Mouse (Mus musculus) left cerebral cortex, postnatal 14 days (tissue): ENCODE data around the gene Usp21. TPM values are rescaled to one million over a fixed set of nuclear protein-coding genes. Genes with fewer than 3 reads are reported as not detected.
A peak's percentile ranks its signal among the peaks of the same experiment; 100 is the strongest.
"Not testable (repeated sequence)": the region's sequence is repeated elsewhere in the genome, so short reads cannot be mapped to it uniquely, and the experiment has no call there.

ENCODE experiments used
- DNase-seq, 2 experiments: peaks; one replicate each; pipeline ENCODE4 v3.0.0; 2021 to 2022; ENCODE audit warnings: low spot score in 2 of 2, mixed read lengths in 1 of 2
- intact Hi-C: fragments of 180-260 bp; cut with DNase I; formaldehyde crosslinking; loops from one replicate; pipeline ENCODE4 v1.15.1; 2025
- long read RNA-seq, 2 experiments: library from polyadenylated mRNA; stranded (forward); transcript quantifications; one replicate each; pipeline ENCODE4 v2.0.0; 2021
- total RNA-seq, 2 experiments: library from RNA; stranded (reverse); gene quantifications; 2 replicates each; pipeline ENCODE4 v1.2.3; 2021

The Usp21 gene
- total RNA-seq = 10 to 100 TPM; 54.1 to 58.0 TPM
- long read RNA-seq, experiment 1, transcript Usp21-211 (2 exons, 2,706 nt) = minor isoform, 7 of 44 reads
- long read RNA-seq, experiment 1, transcript Usp21-201 (13 exons, 2,219 nt) = major isoform, 28 of 44 reads
- long read RNA-seq, experiment 1, partial matches to known transcripts = 5 of 44 reads
- long read RNA-seq, experiment 1, other reads (novel, unspliced or antisense) = 4 of 44 reads
- long read RNA-seq, experiment 2, transcript Usp21-201 (13 exons, 2,219 nt) = major isoform, 38 of 50 reads
- long read RNA-seq, experiment 2, partial matches to known transcripts = 6 of 50 reads
- long read RNA-seq, experiment 2, other reads (novel, unspliced or antisense) = 4 of 50 reads

DNA sequence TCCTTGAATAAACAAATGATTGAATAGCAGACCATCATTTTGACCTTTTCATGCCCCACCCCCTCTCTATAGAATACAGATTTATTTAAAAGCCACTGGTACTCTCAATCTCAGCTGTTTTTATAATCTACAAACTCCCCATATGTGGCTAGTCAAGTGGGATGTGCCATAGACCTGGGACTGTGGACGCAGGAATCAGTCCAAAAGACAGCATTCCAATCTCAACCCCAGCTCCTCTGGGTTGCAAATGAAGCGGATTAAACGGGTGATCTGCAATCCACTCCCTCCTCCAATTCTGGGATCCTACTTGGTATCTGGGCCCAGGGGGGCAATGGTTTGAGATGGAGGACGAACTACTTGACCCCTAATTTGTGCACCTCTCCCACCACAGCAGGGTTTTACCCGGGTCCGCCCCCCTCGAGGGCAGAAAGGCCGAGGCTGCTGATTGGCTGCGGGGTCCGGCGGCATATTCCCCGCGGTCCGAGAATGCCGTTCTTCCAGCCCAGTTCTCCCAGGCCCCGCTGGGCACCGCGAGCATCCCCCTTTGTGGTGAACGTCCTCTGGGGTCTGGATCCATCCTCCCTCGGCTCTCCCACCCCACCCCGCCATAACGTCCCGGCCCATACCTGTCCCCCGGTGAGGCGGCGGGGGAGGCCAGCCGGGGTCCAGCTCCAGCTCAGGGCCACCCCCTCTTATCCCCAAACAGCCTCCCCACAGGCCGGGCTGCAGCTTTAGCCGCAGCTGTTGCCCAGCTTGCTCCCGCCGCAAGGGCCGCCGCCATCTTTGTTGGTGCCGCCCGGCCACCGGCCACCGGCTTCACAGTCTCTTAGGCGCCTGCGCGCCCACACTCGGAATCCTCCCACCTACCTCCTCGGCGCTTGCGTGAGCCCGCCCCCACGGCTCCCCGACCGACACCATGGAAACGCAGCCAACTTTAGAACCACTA is at the start of gene Usp21:
Usp21 (minus strand) TSS at position 856 of the 946 bp plus-strand sequence.
- intact Hi-C loops = no loop called here
- peak; percentile 96 for DNase-seq

- intact Hi-C loops = no loop called here
Observed at GRCm38 (mm10) chr1:171330216-171330560, 42.4 kb upstream of the Usp21 start.

GRCm38 (mm10) chr1:171329433-171330215 is 41.8 kb upstream of the Usp21 start:
- DNase-seq = no peak
- intact Hi-C loops = loop anchor here (5.0 kb wide), 1 partner anchor 37 kb away; no protein-coding TSS in a partner anchor

More at GRCm38 (mm10) chr1:171330216-171330560, 42.4 kb upstream of the Usp21 start:
- DNase-seq = no peak

GRCm38 (mm10) chr1:171328839-171329432 is 41.1 kb upstream of the Usp21 start, which contains the start of gene Dedd:
Gene Dedd (plus strand): TSS chr1:171329145.
- DNase-seq = peak; percentile 94 to 96
- intact Hi-C loops = loop anchor here (5.0 kb wide), 1 partner anchor 37 kb away; no protein-coding TSS in a partner anchor

- intact Hi-C loops = loop anchor here (5.0 kb wide), 1 partner anchor 36 kb away; no protein-coding TSS in a partner anchor
- DNase-seq = no peak
Observed at GRCm38 (mm10) chr1:171328244-171328643, 40.5 kb upstream of the Usp21 start.

GRCm38 (mm10) chr1:171326588-171326987 is 38.8 kb upstream of the Usp21 start:
- intact Hi-C loops = loop anchor here (5.0 kb wide), 1 partner anchor 34 kb away; no protein-coding TSS in a partner anchor
- DNase-seq = not testable (repeated sequence)

DNA sequence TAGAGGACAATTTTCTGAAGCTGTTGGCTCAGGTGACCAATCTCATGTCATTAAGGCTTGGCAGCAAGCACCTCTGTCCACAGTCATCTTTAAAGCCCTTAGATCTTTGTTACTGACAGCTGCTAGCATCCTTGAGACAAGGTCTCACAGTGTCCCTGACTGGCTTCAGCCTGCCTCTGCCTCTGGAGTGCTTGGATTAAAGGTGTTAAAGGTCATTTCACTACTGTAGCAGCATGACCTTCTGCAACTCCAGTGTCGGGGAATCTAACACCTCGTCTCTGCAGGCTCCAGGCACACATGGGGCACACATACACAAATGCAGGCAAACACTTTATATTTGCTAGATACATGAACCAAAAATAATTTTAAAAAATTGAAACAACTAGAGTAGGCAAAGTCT is 37.8 kb upstream of the Usp21 start:
- intact Hi-C loops = loop anchor here (5.0 kb wide), 1 partner anchor 33 kb away; no protein-coding TSS in a partner anchor
- no peak for DNase-seq

- intact Hi-C loops = no loop called here
- no peak for DNase-seq
Observed at GRCm38 (mm10) chr1:171322012-171322411, 34.2 kb upstream of the Usp21 start.

DNA sequence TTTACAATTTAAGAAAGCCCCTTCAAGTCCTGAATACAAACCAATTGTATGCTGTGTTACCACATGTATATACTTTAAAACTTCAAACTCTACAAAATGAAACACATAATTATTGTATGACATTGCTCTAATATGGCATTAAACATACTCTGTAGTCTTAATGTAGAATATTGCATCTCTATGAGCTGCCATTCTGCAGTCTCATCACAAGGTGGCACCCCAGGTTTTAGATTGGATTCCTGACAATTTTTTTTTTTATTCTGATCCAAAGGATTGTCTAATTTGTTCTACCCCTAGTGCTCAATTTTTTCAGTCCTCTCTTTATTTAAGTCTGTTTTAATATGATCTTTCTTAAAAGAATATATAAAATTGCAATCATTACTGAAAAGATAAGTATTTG is 33.6 kb upstream of the Usp21 start:
- intact Hi-C loops = no loop called here

GRCm38 (mm10) chr1:171320151-171320550 is 32.4 kb upstream of the Usp21 start:
- no peak for DNase-seq
- intact Hi-C loops = no loop called here

More for the DNA sequence above, 33.6 kb upstream of the Usp21 start:
- peak in 1 of 2 experiments; percentile 46 for DNase-seq

DNA sequence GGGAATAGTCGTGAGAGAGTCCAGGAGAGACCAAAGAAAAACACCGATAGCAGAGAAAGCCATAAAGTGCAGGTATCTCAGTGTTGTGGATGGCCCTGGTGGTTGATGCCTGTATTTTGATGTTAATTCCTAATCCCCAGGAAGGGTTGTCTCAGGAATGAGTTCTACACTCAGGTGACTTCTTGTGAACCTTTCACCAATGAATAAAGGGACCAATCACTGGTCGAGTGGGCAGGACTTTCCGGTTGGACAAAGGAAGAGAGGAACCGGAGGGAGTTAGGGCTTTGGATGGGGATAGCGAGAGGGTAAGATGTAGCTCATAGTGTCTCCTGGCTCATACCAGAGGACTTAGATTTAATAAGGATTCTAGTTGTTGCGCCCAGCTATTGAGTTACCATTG is 32.0 kb upstream of the Usp21 start:
- intact Hi-C loops = no loop called here
- DNase-seq = no peak

DNA sequence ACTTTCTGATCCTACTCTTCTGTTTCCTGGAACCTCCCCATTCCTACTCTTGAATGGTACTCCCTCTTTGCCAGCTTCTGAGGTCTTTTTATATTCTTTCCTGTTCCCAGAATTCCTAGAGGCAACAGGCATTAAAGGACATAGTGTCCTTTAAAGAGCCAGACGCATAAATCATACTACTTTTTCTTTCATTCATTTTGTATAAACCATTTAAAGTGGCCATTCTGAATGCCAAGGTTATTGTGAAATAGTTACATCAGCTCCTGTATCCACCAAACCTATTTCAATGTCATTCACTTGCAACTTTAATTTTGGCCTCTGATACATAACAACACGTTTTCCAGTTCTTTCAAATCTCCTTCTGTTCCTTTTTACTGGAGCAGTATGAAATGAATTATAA is 21.5 kb upstream of the Usp21 start:
- no peak for DNase-seq
- intact Hi-C loops = no loop called here

DNA sequence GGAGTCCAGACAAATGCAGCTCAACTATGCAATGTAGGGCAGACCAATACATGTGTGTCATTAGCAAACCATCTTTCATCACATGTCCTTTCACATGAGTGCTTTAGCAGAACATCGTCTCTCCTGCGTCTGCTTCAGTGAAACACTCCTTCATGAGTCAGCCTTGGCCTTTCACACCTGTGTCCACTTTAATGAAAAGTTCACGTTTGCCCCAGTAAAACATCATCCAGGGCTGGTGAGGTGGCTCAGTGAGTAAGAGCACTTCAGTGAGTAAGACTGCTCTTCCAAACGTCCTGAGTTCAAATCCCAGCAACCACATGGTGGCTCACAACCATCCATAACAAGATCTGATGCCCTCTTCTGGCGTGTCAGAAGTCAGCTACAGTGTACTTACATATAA is 18.4 kb upstream of the Usp21 start:
- intact Hi-C loops, DNase-seq: not testable (repeated sequence)

GRCm38 (mm10) chr1:171298226-171298625 is 10.4 kb upstream of the Usp21 start:
- intact Hi-C loops = no loop called here
- DNase-seq = no peak

- no peak for DNase-seq
- intact Hi-C loops = no loop called here
Observed at GRCm38 (mm10) chr1:171295063-171295402, 7.2 kb upstream of the Usp21 start.

GRCm38 (mm10) chr1:171294298-171295062 is 6.7 kb upstream of the Usp21 start, which contains the start of gene Ufc1:
Gene Ufc1 (minus strand): TSS chr1:171295024.
- DNase-seq = peak; percentile 81 to 84
- intact Hi-C loops = loop anchor here (5.0 kb wide), 1 partner anchor 33 kb away; the partner anchor contains the start of gene Dedd

GRCm38 (mm10) chr1:171293906-171294297 is 6.1 kb upstream of the Usp21 start:
- intact Hi-C loops = loop anchor here (5.0 kb wide), 1 partner anchor 33 kb away; the partner anchor contains the start of gene Dedd
- no peak for DNase-seq

GRCm38 (mm10) chr1:171293351-171293750 is 5.6 kb upstream of the Usp21 start:
- intact Hi-C loops = loop anchor here (5.0 kb wide), 1 partner anchor 34 kb away; the partner anchor contains the start of gene Dedd
- peak in 1 of 2 experiments; percentile 57 for DNase-seq
